ENCODE assay signal across 8 mouse cellular contexts in genomic region chr12:116077855-116078366, GRCm38 (mm10). TPM values are rescaled to one million over a fixed set of nuclear protein-coding genes. Genes with fewer than 3 reads are reported as not detected.
DNase-seq lines count a peak whose midpoint lies in the region; ATAC-seq and TF ChIP-seq lines count a peak whose summit lies in the region.

No protein-coding gene starts in this region.

- peak overlapping the region; percentile 97 for H3K4me2 ChIP-seq in kidney, embryonic 15.5 days
- peak overlapping the region; percentile 93 for H3K4me2 ChIP-seq in intestine, embryonic 14.5 days (ENCODE audit: low read length)
- peak overlapping the region; percentile 99 for H3K4me2 ChIP-seq in midbrain, postnatal 0 days (ENCODE audit: low read depth, low read length, poor library complexity, severe bottlenecking)

- peaks cover 38% of the 10 kb centered on the region for H3K27me3 ChIP-seq in kidney, embryonic 15.5 days
- H3K27me3 ChIP-seq in embryonic facial prominence, embryonic 10.5 days (replicated peaks; ENCODE audit: low read depth, poor library complexity, severe bottlenecking) = peaks cover 46% of the 10 kb centered on the region
- H3K27me3 ChIP-seq in intestine, embryonic 14.5 days (replicated peaks; ENCODE audit: control insufficient read depth, insufficient read depth, low read length) = peaks cover 17% of the 10 kb centered on the region
- H3K27me3 ChIP-seq in midbrain, postnatal 0 days (ENCODE audit: insufficient read depth, low read length) = peaks cover 3% of the 10 kb centered on the region; the same call in 1 of the 2 replicates

- peak overlapping the region; percentile 59 for H3K4me3 ChIP-seq in kidney, embryonic 15.5 days (replicated peaks)
- peak overlapping the region; percentile 65 for H3K4me3 ChIP-seq in embryonic facial prominence, embryonic 10.5 days
- peak overlapping the region; percentile 58 for H3K4me3 ChIP-seq in intestine, embryonic 14.5 days (ENCODE audit: low read depth, low read length)
- peak overlapping the region; percentile 59 for H3K4me3 ChIP-seq in midbrain, postnatal 0 days (ENCODE audit: low read depth, low read length)

- no peaks in the 10 kb centered on the region for H3K36me3 ChIP-seq in kidney, embryonic 15.5 days
- no peaks in the 10 kb centered on the region for H3K36me3 ChIP-seq in embryonic facial prominence, embryonic 10.5 days (replicated peaks)
- H3K36me3 ChIP-seq in intestine, embryonic 14.5 days (ENCODE audit: control insufficient read depth, insufficient read depth, low read length) = no peaks in the 10 kb centered on the region
- no peaks in the 10 kb centered on the region for H3K36me3 ChIP-seq in midbrain, postnatal 0 days (ENCODE audit: insufficient read depth, low read length)

- peak overlapping the region; percentile 55 for H3K9ac ChIP-seq in kidney, embryonic 15.5 days
- H3K9ac ChIP-seq in intestine, embryonic 14.5 days (ENCODE audit: low read length) = peak overlapping the region; percentile 58
- H3K9ac ChIP-seq in midbrain, postnatal 0 days (replicated peaks; ENCODE audit: low read length, poor library complexity, severe bottlenecking) = peak overlapping the region; percentile 73

- no peak; the same call in 1 of the 2 replicates for ATAC-seq in kidney, embryonic 15.5 days (replicated peaks; ENCODE audit: low FRiP score)
- ATAC-seq in intestine, embryonic 14.5 days (replicated peaks; ENCODE audit: low FRiP score, low TSS enrichment, low read depth) = peak; percentile 82
- no peak for ATAC-seq in midbrain, postnatal 0 days (ENCODE audit: low FRiP score)
- ATAC-seq in CD4-positive, CD25-positive, alpha-beta regulatory T cell, adult 4 months = no peak

- under 1% methylated on average over 24 of the region's 24 CpGs for WGBS in kidney, embryonic 15.5 days
- WGBS in embryonic facial prominence, embryonic 10.5 days = under 1% methylated on average over 24 of the region's 24 CpGs
- WGBS in intestine, embryonic 14.5 days = under 1% methylated on average over 24 of the region's 24 CpGs
- under 1% methylated on average over 20 of the region's 24 CpGs for WGBS in midbrain, postnatal 0 days

- TF ChIP-seq CTCF in midbrain, postnatal 0 days (IDR thresholded peaks at IDR 0.05) = no peak

- DNase-seq in kidney, adult 18-20 months = no peak
- no peak for DNase-seq in embryonic facial prominence, embryonic 10.5 days (ENCODE audit: low spot score)
- no peak for DNase-seq in intestine, embryonic 14.5 days (ENCODE audit: low spot score)
- no peak for DNase-seq in midbrain, postnatal 0 days (ENCODE audit: low spot score)
- DNase-seq in spleen, postnatal 4 days (ENCODE audit: low spot score in 2 of 2) = no peak
- no peak for DNase-seq in left cerebral cortex, adult 11 months (ENCODE audit: low spot score)

- H3K4me1 ChIP-seq in kidney, embryonic 15.5 days = peaks cover 7% of the 10 kb centered on the region
- peaks cover 10% of the 10 kb centered on the region for H3K4me1 ChIP-seq in embryonic facial prominence, embryonic 10.5 days
- H3K4me1 ChIP-seq in intestine, embryonic 14.5 days (replicated peaks; ENCODE audit: control insufficient read depth, insufficient read depth, low read length) = no peaks in the 10 kb centered on the region
- H3K4me1 ChIP-seq in midbrain, postnatal 0 days (ENCODE audit: insufficient read depth, low read length) = no peaks in the 10 kb centered on the region

- H3K9me3 ChIP-seq in kidney, embryonic 15.5 days (replicated peaks) = no peaks in the 10 kb centered on the region
- no peaks in the 10 kb centered on the region for H3K9me3 ChIP-seq in embryonic facial prominence, embryonic 10.5 days
- no peaks in the 10 kb centered on the region for H3K9me3 ChIP-seq in intestine, embryonic 14.5 days (ENCODE audit: control insufficient read depth, low read length)
- H3K9me3 ChIP-seq in midbrain, postnatal 0 days (ENCODE audit: low read length) = no peaks in the 10 kb centered on the region

- no peak overlapping the region for H3K27ac ChIP-seq in kidney, embryonic 15.5 days
- H3K27ac ChIP-seq in embryonic facial prominence, embryonic 10.5 days (replicated peaks) = peak overlapping the region; percentile 86
- H3K27ac ChIP-seq in intestine, embryonic 14.5 days (ENCODE audit: low read depth) = no peak overlapping the region
- H3K27ac ChIP-seq in midbrain, postnatal 0 days (ENCODE audit: low read depth, low read length) = no peak overlapping the region

RNA-seq across cellular contexts. Expression of gene Vipr2, which starts 0.4 kb away (rescaled TPM):
- 0.86 and 1.2 TPM in 2 replicates for polyA plus RNA-seq in kidney, embryonic 15.5 days (2015; fragmentation: Nextera tagmentation; extraction: Ambion mirVana)
- 1.7 and 2.2 TPM in 2 replicates for polyA plus RNA-seq in embryonic facial prominence, embryonic 10.5 days (2016; fragmentation: Nextera tagmentation; extraction: Ambion mirVana)
- 4.7 and 5.3 TPM in 2 replicates for polyA plus RNA-seq in intestine, embryonic 14.5 days (2014; fragmentation: Nextera tagmentation; extraction: Ambion mirVana)
- 2.5 and 3.9 TPM in 2 replicates for total RNA-seq in midbrain, postnatal 0 days (2014; rRNA removed)
- polyA plus RNA-seq in midbrain, postnatal 0 days (2015; fragmentation: Nextera tagmentation; extraction: Ambion mirVana) = 0.95 and 1.2 TPM in 2 replicates
- polyA plus RNA-seq in CD4-positive, CD25-positive, alpha-beta regulatory T cell, adult 4 months (2017; shearing (Covaris generic)) = under 1 TPM; 0.19 to 0.86 TPM

RNA-seq across cellular contexts. Expression of gene Zfp386, which starts 30.4 kb away (rescaled TPM):
- polyA plus RNA-seq in kidney, embryonic 15.5 days (2015; fragmentation: Nextera tagmentation; extraction: Ambion mirVana) = 48.1 and 48.8 TPM in 2 replicates
- 61.0 and 65.0 TPM in 2 replicates for polyA plus RNA-seq in embryonic facial prominence, embryonic 10.5 days (2016; fragmentation: Nextera tagmentation; extraction: Ambion mirVana)
- 42.7 and 44.2 TPM in 2 replicates for polyA plus RNA-seq in intestine, embryonic 14.5 days (2014; fragmentation: Nextera tagmentation; extraction: Ambion mirVana)
- 32.1 and 37.9 TPM in 2 replicates for total RNA-seq in midbrain, postnatal 0 days (2014; rRNA removed)
- 33.5 and 37.1 TPM in 2 replicates for polyA plus RNA-seq in midbrain, postnatal 0 days (2015; fragmentation: Nextera tagmentation; extraction: Ambion mirVana)
- polyA plus RNA-seq in CD4-positive, CD25-positive, alpha-beta regulatory T cell, adult 4 months (2017; shearing (Covaris generic)) = 10 to 100 TPM; 47.8 to 49.0 TPM
